Mouse (Mus musculus) kidney, adult 2 months (tissue): ENCODE data around the gene Dnlz. TPM values are rescaled to one million over a fixed set of nuclear protein-coding genes. Genes with fewer than 3 reads are reported as not detected.

Experiments used
- DNase-seq: peaks from one replicate; pipeline ENCODE4 v3.0.0; 2021
- H3K27ac ChIP-seq: fragments of 200-500 bp; 2 replicates; pipeline ENCODE4 v1.5.1; 2012; ENCODE audit warnings: low read depth, low read length, control low read depth, inconsistent platforms; ENCODE audit not compliant: insufficient read depth
- H3K27me3 ChIP-seq: fragments of 200-500 bp; replicated peaks from 2 replicates; pipeline ENCODE4 v1.6.1; 2012; ENCODE audit warnings: mild to moderate bottlenecking, moderate library complexity, low read length, inconsistent platforms; ENCODE audit not compliant: control insufficient read depth, insufficient read depth
- H3K36me3 ChIP-seq: fragments of 200-500 bp; 2 replicates; pipeline ENCODE4 v1.6.1; 2012; ENCODE audit warnings: mild to moderate bottlenecking, moderate library complexity, low read length, inconsistent platforms; ENCODE audit not compliant: control insufficient read depth, insufficient read depth
- H3K4me1 ChIP-seq: fragments of 200-500 bp; 2 replicates; pipeline ENCODE4 v1.6.1; 2011; ENCODE audit warnings: low read length; ENCODE audit not compliant: control insufficient read depth, insufficient read depth
- H3K4me3 ChIP-seq: fragments of 200-500 bp; 2 replicates; pipeline ENCODE4 v1.5.1; 2011; ENCODE audit warnings: mild to moderate bottlenecking, low read depth, low read length, control low read depth; ENCODE audit not compliant: insufficient read depth
- CTCF ChIP-seq: fragments of 200-500 bp; conservative IDR thresholded peaks from 2 replicates; pipeline ENCODE4 v1.5.1; 2011; ENCODE audit warnings: low read depth, mild to moderate bottlenecking, control low read depth, low read length, moderate library complexity, mixed read lengths; ENCODE audit not compliant: insufficient read depth, insufficient read length
- POLR2A ChIP-seq: fragments of 200-500 bp; IDR thresholded peaks from one replicate; pipeline ENCODE4 v1.6.1; 2011; ENCODE audit warnings: low read depth, low read length, control low read depth
- WGBS: fragments of 180-500 bp; shearing (Covaris S2); methylation state at CpG from one replicate; pipeline ENCODE4 v1.1.7; 2018; 5-methylcytosine and 5-hydroxymethylcytosine counted together
- polyA plus RNA-seq: library from polyadenylated mRNA; depleted of rRNA; stranded (reverse); fragments of >200 nt; gene quantifications from 2 replicates; pipeline ENCODE4 v1.2.3, GENCODE M21; 2012

The Dnlz gene
- polyA plus RNA-seq, 1 experiment: 28.8 TPM

DNA sequence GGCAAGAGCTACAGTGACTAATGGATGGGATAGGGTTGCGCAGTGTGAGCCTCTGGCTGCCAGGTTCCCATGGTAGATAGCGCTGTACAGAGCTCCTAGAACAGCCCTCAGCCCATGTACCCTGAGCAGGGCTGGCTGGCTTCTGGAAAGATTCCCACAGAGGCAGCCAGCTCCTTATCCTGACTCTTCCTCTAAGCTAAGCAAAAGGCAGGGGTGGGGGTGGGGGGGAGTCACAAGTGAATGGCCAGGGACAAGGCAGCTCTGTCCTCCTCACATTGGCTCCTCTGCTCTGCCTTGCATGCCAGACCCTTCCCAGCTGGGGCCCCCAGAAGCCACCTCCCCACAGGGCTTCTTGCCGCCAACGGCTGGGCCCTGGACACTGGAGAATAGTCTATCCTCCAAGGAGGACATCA lies 21.8 kb downstream of the Dnlz start:
- TF ChIP-seq CTCF (no peak), POLR2A (no peak)
- WGBS: 93% methylated on average over 4 of the region's 4 CpGs
- DNase-seq: no peak
- H3K36me3 ChIP-seq: no peaks in the 10 kb centered on the region
- H3K27ac ChIP-seq: no peak overlapping the region
- H3K4me1 ChIP-seq: no peaks in the 10 kb centered on the region
- H3K4me3 ChIP-seq: no peak overlapping the region
- H3K27me3 ChIP-seq: no peaks in the 10 kb centered on the region

DNA sequence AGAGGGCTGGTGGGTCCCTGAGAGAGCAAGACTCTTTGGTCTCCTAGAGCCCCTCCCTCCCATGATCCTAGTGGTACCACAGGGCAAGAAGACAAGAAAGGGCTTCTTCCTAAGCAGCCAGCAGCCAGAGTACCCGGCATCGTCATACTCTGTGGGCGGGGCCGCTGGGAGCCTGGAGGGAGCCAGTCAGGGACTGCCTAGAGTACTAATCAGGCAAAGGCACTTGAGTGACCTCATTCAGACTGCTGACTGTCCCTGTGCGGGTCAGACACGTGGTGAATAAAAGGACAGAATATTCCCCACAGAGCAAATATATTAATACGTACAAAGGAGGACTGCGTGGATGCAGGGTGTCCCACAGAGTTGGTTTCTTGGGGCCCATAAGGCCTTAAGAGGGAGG lies 22.5 kb downstream of the Dnlz start:
- no peak overlapping the region for H3K27ac ChIP-seq
- 69% methylated on average over 8 of the region's 8 CpGs for WGBS
- H3K4me1 ChIP-seq: no peaks in the 10 kb centered on the region
- H3K36me3 ChIP-seq: no peaks in the 10 kb centered on the region
- H3K27me3 ChIP-seq: no peaks in the 10 kb centered on the region
- no peak overlapping the region for H3K4me3 ChIP-seq
- DNase-seq: no peak
- TF ChIP-seq CTCF (no peak), POLR2A (no peak)

- no peaks in the 10 kb centered on the region for H3K27me3 ChIP-seq
- TF ChIP-seq POLR2A (no peak), CTCF (no peak)
- H3K4me3 ChIP-seq: no peak overlapping the region
- WGBS: 84% methylated on average over 4 of the region's 4 CpGs
- DNase-seq: peak; percentile 37
- H3K4me1 ChIP-seq: no peaks in the 10 kb centered on the region
- no peak overlapping the region for H3K27ac ChIP-seq
- H3K36me3 ChIP-seq: no peaks in the 10 kb centered on the region
These were observed 24.1 kb downstream of the Dnlz start for GRCm38 (mm10) chr2:26327852-26328251.

DNA sequence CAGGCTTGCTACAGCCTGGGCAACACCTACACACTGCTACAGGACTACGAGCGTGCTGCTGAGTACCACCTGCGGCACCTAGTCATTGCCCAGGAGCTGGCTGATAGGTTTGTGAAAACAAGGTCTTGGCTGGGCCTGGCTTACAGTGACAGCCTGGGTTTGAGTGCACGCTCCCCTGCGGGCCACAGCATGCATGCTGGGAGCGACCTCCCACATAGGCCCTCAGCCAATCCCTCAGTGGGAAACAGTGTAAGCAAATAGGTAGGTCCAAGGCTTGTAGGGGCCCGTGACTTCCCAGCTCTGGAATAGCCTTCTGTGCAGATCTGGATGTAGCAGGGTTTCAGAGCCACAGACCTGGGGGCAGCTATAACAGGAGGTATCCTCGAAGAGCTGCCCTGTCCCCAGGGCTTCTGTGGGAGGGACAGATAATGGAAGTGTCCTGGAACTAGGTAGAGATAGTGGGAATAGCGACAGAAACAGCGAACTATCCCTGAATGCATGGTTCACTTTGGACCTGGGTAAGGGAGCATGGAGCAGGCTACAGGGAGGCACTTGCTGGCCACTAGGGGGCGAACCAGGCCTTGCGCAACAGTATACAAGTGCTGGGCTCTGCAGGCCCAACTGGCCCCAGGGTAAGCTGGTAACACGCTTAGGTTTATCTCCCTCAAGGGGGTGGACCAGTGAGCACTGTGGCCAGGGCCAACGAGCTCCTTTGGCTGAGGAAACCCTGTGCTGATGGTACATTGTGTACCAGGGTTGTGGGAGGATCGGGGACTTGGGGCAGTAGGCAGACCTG lies 26.3 kb downstream of the Dnlz start:
- Histone ChIP-seq H3K36me3 (no peaks in the 10 kb centered on the region), H3K27ac (no peak overlapping the region), H3K27me3 (no peaks in the 10 kb centered on the region), H3K4me3 (no peak overlapping the region), H3K4me1 (no peaks in the 10 kb centered on the region)
- WGBS: 65% methylated on average over 15 of the region's 15 CpGs
- DNase-seq: peak; percentile 67
- TF ChIP-seq POLR2A (no peak), CTCF (peak; percentile 95)

- Histone ChIP-seq H3K36me3 (no peaks in the 10 kb centered on the region), H3K4me1 (no peaks in the 10 kb centered on the region), H3K4me3 (no peak overlapping the region), H3K27me3 (no peaks in the 10 kb centered on the region), H3K27ac (no peak overlapping the region)
- peak; percentile 63 for DNase-seq
- 77% methylated on average over 2 of the region's 2 CpGs for whole genome bisulfite sequencing
- TF ChIP-seq CTCF (peak; percentile 57), POLR2A (no peak)
These were observed 27.0 kb downstream of the Dnlz start for GRCm38 (mm10) chr2:26324917-26325316.

DNA sequence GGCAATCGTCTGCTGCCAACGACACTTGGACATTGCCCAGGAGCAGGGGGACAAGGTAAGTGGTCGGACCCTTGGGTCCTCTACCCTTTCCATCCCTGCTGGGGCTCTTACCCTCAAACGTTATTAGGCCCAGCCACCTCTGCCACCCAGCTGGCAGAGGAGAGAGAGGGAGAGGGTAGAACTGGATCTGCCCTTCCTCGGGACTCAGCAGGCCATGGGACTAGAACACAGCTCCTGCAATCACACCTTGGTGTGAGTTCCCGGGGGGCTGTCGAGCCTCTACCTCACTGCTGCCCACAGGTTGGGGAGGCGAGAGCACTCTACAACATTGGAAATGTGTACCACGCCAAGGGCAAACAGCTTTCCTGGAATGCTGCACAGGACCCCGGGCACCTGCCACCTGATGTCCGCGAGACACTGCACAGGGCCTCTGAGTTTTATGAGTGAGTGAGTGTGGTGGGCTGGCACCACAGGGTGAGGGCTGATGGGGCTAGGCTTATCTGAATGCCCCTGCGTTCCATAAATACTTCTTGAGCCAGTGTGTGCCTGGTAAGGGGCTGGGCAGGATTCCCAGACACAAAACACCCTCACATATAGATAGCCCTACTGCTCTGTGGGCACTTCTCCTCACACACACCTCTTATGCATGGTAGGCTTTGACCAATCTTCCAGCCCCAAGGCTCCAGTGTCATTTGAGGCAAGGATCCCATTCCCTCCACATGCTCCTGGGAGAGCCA lies 28.2 kb downstream of the Dnlz start:
- Histone ChIP-seq H3K27me3 (no peaks in the 10 kb centered on the region), H3K4me3 (no peak overlapping the region), H3K36me3 (no peaks in the 10 kb centered on the region), H3K4me1 (no peaks in the 10 kb centered on the region), H3K27ac (no peak overlapping the region)
- no peak for DNase-seq
- WGBS: 91% methylated on average over 13 of the region's 13 CpGs
- TF ChIP-seq POLR2A (no peak), CTCF (no peak)

- no peak overlapping the region for H3K4me3 ChIP-seq
- no peaks in the 10 kb centered on the region for H3K27me3 ChIP-seq
- no peak overlapping the region for H3K27ac ChIP-seq
- WGBS: 86% methylated on average over 14 of the region's 14 CpGs
- H3K4me1 ChIP-seq: no peaks in the 10 kb centered on the region
- no peak for DNase-seq
- TF ChIP-seq CTCF (no peak), POLR2A (no peak)
- no peaks in the 10 kb centered on the region for H3K36me3 ChIP-seq
These were observed 31.4 kb downstream of the Dnlz start for GRCm38 (mm10) chr2:26320245-26321185.
